Mouse (Mus musculus) E14TG2a.4 (cell line): ENCODE results near the gene Fbxo31.

Source experiments
- CTCF ChIP-seq: conservative IDR thresholded peaks from 2 replicates; pipeline ENCODE4 v1.5.1; 2014; ENCODE audit warnings: low read length
- NANOG ChIP-seq: IDR thresholded peaks from 2 replicates; pipeline ENCODE4 v1.6.1; 2014; ENCODE audit warnings: borderline replicate concordance, low read length, mixed read lengths

DNA sequence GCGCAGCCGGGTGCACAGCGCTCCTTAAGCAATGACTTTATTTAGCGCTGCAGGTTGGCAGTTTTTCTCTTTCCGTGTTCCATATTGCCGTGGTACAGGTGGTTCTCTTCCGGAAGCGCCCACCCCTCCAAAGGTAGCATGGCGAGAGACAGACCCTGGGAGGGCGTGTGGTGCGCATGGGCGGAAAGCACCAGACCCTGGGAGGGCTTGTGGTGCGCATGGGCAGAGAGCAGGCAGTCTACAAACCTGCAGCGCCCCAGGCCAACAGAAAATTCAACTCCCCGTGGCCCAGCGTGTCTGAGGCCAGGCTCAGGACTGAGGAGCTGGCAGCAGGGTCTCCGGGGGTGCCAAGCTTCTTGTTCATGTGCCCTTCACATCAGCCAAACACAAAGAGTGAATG is 7.8 kb downstream of the Fbxo31 start:
- TF ChIP-seq CTCF: no peak
- TF ChIP-seq NANOG: no peak
